Comparison of ENCODE assay signal across 21 mouse cellular contexts in the genomic region with DNA sequence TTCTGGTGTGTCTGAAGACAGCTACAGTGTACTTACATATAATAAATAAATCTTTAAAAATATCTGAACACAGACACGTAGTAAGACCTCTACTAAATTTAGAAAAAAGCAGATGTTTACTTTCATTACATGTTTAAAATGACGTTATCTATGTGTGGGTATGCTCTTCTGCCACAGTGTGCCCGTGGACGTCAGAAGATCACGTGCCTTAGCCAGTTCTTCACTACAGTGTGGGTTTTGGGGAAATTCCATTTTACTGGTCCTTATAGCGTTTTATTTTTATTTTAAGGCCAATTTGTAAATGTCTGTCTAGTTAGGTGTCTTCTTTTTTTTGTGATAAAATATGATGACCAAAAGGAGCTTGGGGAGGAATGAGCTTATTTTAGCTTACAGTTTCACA. TPM values are rescaled to one million over a fixed set of nuclear protein-coding genes. Genes with fewer than 3 reads are reported as not detected.
DNase-seq lines count a peak whose midpoint lies in the region; ATAC-seq and TF ChIP-seq lines count a peak whose summit lies in the region.
"Had no signal": no experiment of that assay in that cellular context is flagged by ENCODE, and none has a peak within 500 bp of the region (broad histone marks: within the 10 kb centered on the region; RNA-seq: fewer than 3 reads in every experiment).

No protein-coding gene starts in this region.

- H3K36me3 ChIP-seq in stomach, postnatal 0 days (ENCODE audit: control insufficient read depth, insufficient read depth, low read length): no peaks in the 10 kb centered on the region
- H3K36me3 ChIP-seq: hindbrain, embryonic 12.5 days; intestine, embryonic 15.5 days had no signal

- in situ Hi-C loops in Patski (cut with MboI; ENCODE audit: low pct_unique_long_range_greater_than_20kb): loop anchor here (5.0 kb wide), 1 partner anchor 100 kb away; no protein-coding TSS in a partner anchor

- no peak overlapping the region for H3K27ac ChIP-seq in layer of hippocampus, adult 2 months
- peak overlapping the region; percentile 53; the same call in 1 of the 2 replicates for H3K27ac ChIP-seq in stomach, postnatal 0 days (replicated peaks)
- H3K27ac ChIP-seq: embryonic facial prominence, embryonic 13.5 days; forebrain, embryonic 13.5 days; hindbrain, embryonic 12.5 days; intestine, embryonic 15.5 days had no signal

- H3K27me3 ChIP-seq in Patski: no peaks in the 10 kb centered on the region
- no peaks in the 10 kb centered on the region for H3K27me3 ChIP-seq in stomach, postnatal 0 days (ENCODE audit: control insufficient read depth, insufficient read depth, low read length)
- H3K27me3 ChIP-seq: embryonic facial prominence, embryonic 13.5 days; forebrain, embryonic 13.5 days; heart, embryonic 13.5 days; hindbrain, embryonic 12.5 days; intestine, embryonic 15.5 days had no signal

- TF ChIP-seq CTCF in layer of hippocampus, adult 2 months (conservative IDR thresholded peaks at IDR 0.05): peak; percentile 43
- peak; percentile 43 for TF ChIP-seq CTCF in Patski (IDR thresholded peaks at IDR 0.05)
- no peak for TF ChIP-seq CTCF in stomach, postnatal 0 days (IDR thresholded peaks at IDR 0.05; ENCODE audit: low read depth)

- H3K9me3 ChIP-seq in stomach, postnatal 0 days (ENCODE audit: control insufficient read depth, low read length): no peaks in the 10 kb centered on the region
- H3K9me3 ChIP-seq: embryonic facial prominence, embryonic 13.5 days; forebrain, embryonic 13.5 days; heart, embryonic 13.5 days; hindbrain, embryonic 12.5 days; intestine, embryonic 15.5 days had no signal

- no peak for TF ChIP-seq EP300 in stomach, postnatal 0 days (optimal IDR thresholded peaks at IDR 0.05)

- CTCF ChIA-PET in Patski (lab: Charles Lee): interaction anchor here (1.1 to 3.0 kb wide), 5 partner anchors 10 to 56 kb away, joined by 3 to 10 read pairs (median 3); no protein-coding TSS in a partner anchor

- no peak overlapping the region for H3K4me3 ChIP-seq in layer of hippocampus, adult 2 months
- no peak overlapping the region for H3K4me3 ChIP-seq in stomach, postnatal 0 days (ENCODE audit: low read depth, low read length)
- H3K4me3 ChIP-seq: embryonic facial prominence, embryonic 13.5 days; forebrain, embryonic 13.5 days; heart, embryonic 13.5 days; hindbrain, embryonic 12.5 days; intestine, embryonic 15.5 days had no signal

- no peak overlapping the region for H3K4me2 ChIP-seq in stomach, postnatal 0 days (replicated peaks; ENCODE audit: low read depth)
- H3K4me2 ChIP-seq: embryonic facial prominence, embryonic 13.5 days; forebrain, embryonic 13.5 days; heart, embryonic 13.5 days; hindbrain, embryonic 12.5 days; intestine, embryonic 15.5 days had no signal

- no peak overlapping the region for H3K9ac ChIP-seq in stomach, postnatal 0 days (ENCODE audit: low read length)
- H3K9ac ChIP-seq: embryonic facial prominence, embryonic 13.5 days; forebrain, embryonic 13.5 days; forebrain, postnatal 0 days; hindbrain, embryonic 12.5 days; intestine, embryonic 15.5 days had no signal

- POLR2A ChIA-PET in Patski (lab: Charles Lee): no interaction called here

- ATAC-seq in CD4-positive, CD25-positive, alpha-beta regulatory T cell, adult 4 months: peak; percentile 78
- no peak for ATAC-seq in Patski
- no peak for ATAC-seq in stomach, postnatal 0 days (ENCODE audit: low FRiP score, low TSS enrichment)
- ATAC-seq in erythroblast, adult 5-6 weeks (replicated peaks; ENCODE audit: low FRiP score, poor library complexity, severe bottlenecking): no peak
- ATAC-seq: forebrain, embryonic 13.5 days; forebrain, postnatal 0 days; hindbrain, embryonic 16.5 days; intestine, embryonic 15.5 days had no signal

- no peaks in the 10 kb centered on the region for H3K4me1 ChIP-seq in stomach, postnatal 0 days (replicated peaks; ENCODE audit: control insufficient read depth, insufficient read depth)
- H3K4me1 ChIP-seq: hindbrain, embryonic 12.5 days had no signal

- 75% methylated on average over 6 of the region's 6 CpGs for WGBS in stomach, postnatal 0 days

- no peak for DNase-seq in layer of hippocampus, adult 2 months (ENCODE audit: low spot score in 2 of 2)
- DNase-seq in layer of hippocampus, postnatal 14 days (ENCODE audit: low spot score in 2 of 2): no peak
- DNase-seq in Patski (ENCODE audit: low read depth, low spot score): no peak
- no peak for DNase-seq in stomach, postnatal 0 days (ENCODE audit: low spot score)
- no peak for DNase-seq in cerebellum, adult 11 months
- DNase-seq: adrenal gland, postnatal 10 days; cerebellum, adult 18-20 months; cerebellum, adult 9-11 months; cerebellum, postnatal 36 days; forebrain, postnatal 0 days; heart, postnatal 10 days; heart, postnatal 4 days; kidney, adult 18-20 months had no signal

RNA-seq across cellular contexts. Expression of gene Dyrk1a, which starts 47.4 kb away (rescaled TPM):
- 10 to 100 TPM; 95.0 to 98.9 TPM for total RNA-seq in layer of hippocampus, adult 2 months (2021)
- 10 to 100 TPM; 83.0 to 84.1 TPM for total RNA-seq in layer of hippocampus, postnatal 14 days (2021)
- polyA plus RNA-seq in CD4-positive, CD25-positive, alpha-beta regulatory T cell, adult 4 months (2017; shearing (Covaris generic)): 10 to 100 TPM; 24.2 to 26.6 TPM
- polyA plus RNA-seq in Patski (2021): 27.3 TPM
- 4.6 and 5.2 TPM in 2 replicates for polyA plus RNA-seq in stomach, postnatal 0 days (2015; fragmentation: Nextera tagmentation; extraction: Ambion mirVana)
- 34.3 and 65.1 TPM in 2 replicates for total RNA-seq in erythroblast, adult 5-6 weeks (2015; ENCODE audit: low replicate concordance)
- total RNA-seq in erythroblast, adult 5-6 weeks (2017; ENCODE audit: low replicate concordance): 60.3 and 66.8 TPM in 2 replicates
